Mouse (Mus musculus) hindbrain, embryonic 12.5 days (tissue): ENCODE results near the gene Dgkg. TPM values are rescaled to one million over a fixed set of nuclear protein-coding genes. Genes with fewer than 3 reads are reported as not detected.
A peak's percentile ranks its signal among the peaks of the same experiment; 100 is the strongest.

Source experiments
- ATAC-seq: fragments of 200-750 bp; cut with Nextera tagmentation; 2 replicates; pipeline ENCODE4 v1.8.0; 2017; ENCODE audit warnings: moderate TSS enrichment; ENCODE audit not compliant: low FRiP score
- H3K27ac ChIP-seq: fragments of 300-500 bp; sonication (generic); 2 replicates; pipeline ENCODE4 v1.5.1; 2016; ENCODE audit warnings: mild to moderate bottlenecking
- H3K27me3 ChIP-seq: fragments of 300-500 bp; sonication (generic); 2 replicates; pipeline ENCODE4 v1.6.1; 2016; ENCODE audit warnings: mild to moderate bottlenecking
- H3K36me3 ChIP-seq: fragments of 300-500 bp; sonication (generic); 2 replicates; pipeline ENCODE4 v1.6.1; 2016; ENCODE audit warnings: mild to moderate bottlenecking
- H3K4me1 ChIP-seq: fragments of 300-500 bp; sonication (generic); 2 replicates; pipeline ENCODE4 v1.6.1; 2016
- H3K4me2 ChIP-seq: fragments of 300-500 bp; sonication (generic); replicated peaks from 2 replicates; pipeline ENCODE4 v1.6.1; 2016; ENCODE audit warnings: mild to moderate bottlenecking
- H3K4me3 ChIP-seq: fragments of 300-500 bp; sonication (generic); 2 replicates; pipeline ENCODE4 v1.5.1; 2016; ENCODE audit warnings: mild to moderate bottlenecking
- H3K9ac ChIP-seq: fragments of 300-500 bp; sonication (generic); 2 replicates; pipeline ENCODE4 v1.6.1; 2016; ENCODE audit warnings: mild to moderate bottlenecking, moderate library complexity
- H3K9me3 ChIP-seq: fragments of 300-500 bp; sonication (generic); replicated peaks from 2 replicates; pipeline ENCODE4 v1.6.1; 2016; ENCODE audit warnings: mild to moderate bottlenecking
- WGBS: fragments of 180-500 bp; shearing (Covaris S2); methylation state at CpG from one replicate; pipeline ENCODE4 v1.1.7; 2016; 5-methylcytosine and 5-hydroxymethylcytosine counted together
- microRNA-seq: library from miRNA; unstranded; fragments of <30 nt; microRNA quantifications from one replicate; pipeline ENCODE4, GENCODE M21; 2017
- polyA plus RNA-seq: library from polyadenylated mRNA; unstranded; fragments of >200 nt; fragmentation: Nextera tagmentation; extraction: Ambion mirVana; gene quantifications from 2 replicates; pipeline ENCODE4 v1.2.1, GENCODE M21; 2016

Gene Dgkg
- polyA plus RNA-seq, 1 experiment from 2014 or later = 0.17 TPM

DNA sequence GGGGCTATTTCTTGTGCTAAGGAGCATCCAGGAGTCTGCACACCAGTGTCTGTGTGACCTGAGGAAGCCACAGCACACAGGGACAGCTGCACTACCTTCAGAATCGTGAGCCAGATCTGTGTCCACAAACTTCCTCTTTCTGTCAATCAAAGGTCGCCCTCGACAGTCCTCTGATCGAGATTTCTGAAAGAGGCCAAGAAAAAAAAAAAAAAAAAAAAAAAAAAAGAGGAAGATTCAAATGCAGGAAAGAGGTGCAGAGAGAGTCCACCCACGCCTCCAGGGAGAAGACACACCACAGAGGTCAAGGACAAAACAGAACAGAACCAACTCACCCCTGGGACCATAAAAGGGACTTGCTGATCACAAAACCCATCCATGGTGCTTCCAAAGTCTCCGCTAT, 220.9 kb downstream of the Dgkg start:
- no peak for ATAC-seq
- Histone ChIP-seq H3K27ac (no peak overlapping the region), H3K9me3 (no peaks in the 10 kb centered on the region), H3K4me3 (no peak overlapping the region), H3K36me3 (no peaks in the 10 kb centered on the region), H3K9ac (no peak overlapping the region), H3K4me2 (no peak overlapping the region), H3K27me3 (peaks cover 39% of the 10 kb centered on the region), H3K4me1 (peaks cover 30% of the 10 kb centered on the region)
- 46% methylated on average over 6 of the region's 6 CpGs for WGBS

DNA sequence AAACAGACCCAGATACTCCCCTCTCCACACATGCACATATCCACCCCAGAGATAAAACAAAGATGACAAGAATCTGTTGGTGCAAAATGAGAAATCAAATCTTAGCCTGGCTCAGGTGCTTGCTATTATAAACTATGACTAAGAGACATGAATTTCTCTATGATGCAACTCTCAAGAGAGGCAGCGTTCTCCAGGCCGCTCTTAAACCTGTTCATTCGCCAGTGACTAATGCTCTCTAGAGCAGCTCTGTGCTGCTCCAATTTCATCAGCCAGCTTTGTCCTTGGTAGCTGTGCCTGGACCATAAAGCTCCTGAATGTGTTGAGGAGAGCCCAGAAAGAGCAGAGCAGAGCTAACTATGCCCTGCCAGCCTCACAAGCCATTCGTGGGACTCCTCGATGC, 222.5 kb downstream of the Dgkg start:
- H3K9ac ChIP-seq = no peak overlapping the region
- no peak overlapping the region for H3K4me3 ChIP-seq
- no peak overlapping the region for H3K27ac ChIP-seq
- peaks cover 33% of the 10 kb centered on the region for H3K4me1 ChIP-seq
- H3K36me3 ChIP-seq = no peaks in the 10 kb centered on the region
- 52% methylated on average over 5 of the region's 5 CpGs for WGBS
- no peaks in the 10 kb centered on the region for H3K9me3 ChIP-seq
- H3K27me3 ChIP-seq = peaks cover 47% of the 10 kb centered on the region
- H3K4me2 ChIP-seq = peak overlapping the region; percentile 33
- ATAC-seq = no peak

DNA sequence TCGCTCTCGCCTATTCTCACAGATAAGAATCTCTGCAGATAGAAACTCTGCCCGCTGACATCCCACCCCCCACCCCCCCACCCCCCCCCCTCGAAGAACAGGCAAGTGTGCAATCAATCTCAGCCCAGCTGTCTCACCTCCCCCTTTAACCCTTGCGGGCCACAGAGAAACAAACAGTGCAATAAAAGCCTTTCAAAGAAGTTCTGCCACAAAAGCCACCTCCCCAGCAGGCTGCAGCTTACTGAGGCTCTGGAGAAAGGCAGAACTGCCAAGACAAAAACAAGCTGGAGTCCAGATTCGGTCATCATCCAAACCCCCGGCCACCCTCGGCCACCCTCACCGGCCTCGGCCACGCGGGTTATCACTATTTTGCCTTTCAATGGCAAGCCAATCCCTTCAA, 223.1 kb downstream of the Dgkg start:
- Histone ChIP-seq H3K36me3 (no peaks in the 10 kb centered on the region), H3K4me1 (peaks cover 35% of the 10 kb centered on the region), H3K4me3 (no peak overlapping the region), H3K27me3 (peaks cover 49% of the 10 kb centered on the region), H3K9ac (no peak overlapping the region), H3K27ac (peak overlapping the region; percentile 18; the same call in 1 of the 2 replicates), H3K4me2 (peak overlapping the region; percentile 33), H3K9me3 (no peaks in the 10 kb centered on the region)
- no peak for ATAC-seq
- 9% methylated on average over 12 of the region's 12 CpGs for WGBS

DNA sequence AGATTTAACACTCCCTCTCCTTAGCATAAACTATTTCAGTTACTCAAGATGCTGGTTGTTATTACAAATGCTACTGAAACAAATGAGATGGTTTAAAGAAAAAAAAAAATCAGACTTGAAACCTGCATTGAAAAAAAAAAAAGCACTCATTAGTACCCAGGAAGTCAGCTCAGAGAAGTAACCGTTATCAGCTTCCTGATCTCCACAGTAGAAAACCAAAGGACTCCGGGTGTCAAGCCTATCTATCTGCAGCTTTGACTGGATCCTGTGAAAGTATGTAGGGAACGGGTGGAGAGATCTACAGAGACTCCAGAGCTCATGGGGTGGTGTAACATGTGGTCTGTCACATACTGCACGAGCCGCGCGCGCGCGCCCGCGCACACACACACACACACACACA, 225.2 kb downstream of the Dgkg start:
- Histone ChIP-seq H3K27me3 (peaks cover 44% of the 10 kb centered on the region), H3K27ac (no peak overlapping the region), H3K36me3 (no peaks in the 10 kb centered on the region), H3K4me1 (peaks cover 51% of the 10 kb centered on the region), H3K4me3 (no peak overlapping the region), H3K9me3 (no peaks in the 10 kb centered on the region), H3K4me2 (no peak overlapping the region), H3K9ac (no peak overlapping the region)
- 82% methylated on average over 12 of the region's 12 CpGs for WGBS
- ATAC-seq = no peak

DNA sequence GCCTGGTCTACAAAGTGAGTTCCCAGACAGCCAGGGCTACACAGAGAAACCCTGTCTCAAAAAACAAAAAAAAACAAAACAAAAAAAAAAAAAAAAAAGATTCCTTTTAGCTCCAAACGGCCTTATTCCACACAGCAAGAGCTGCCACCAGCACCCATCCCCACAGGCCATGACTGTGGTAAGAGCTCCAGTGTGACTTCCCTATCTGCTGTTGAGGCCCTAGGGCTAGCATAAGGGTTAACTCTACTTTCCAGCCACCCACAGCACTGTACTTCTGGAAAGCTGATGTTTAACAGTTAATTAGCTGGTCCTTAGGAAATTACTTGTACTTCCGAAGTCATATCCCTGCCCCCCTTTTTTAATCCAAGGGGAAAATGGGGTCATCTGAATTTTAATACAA, 225.7 kb downstream of the Dgkg start:
- 94% methylated on average over 2 of the region's 2 CpGs for WGBS
- no peak overlapping the region for H3K9ac ChIP-seq
- no peaks in the 10 kb centered on the region for H3K9me3 ChIP-seq
- H3K4me2 ChIP-seq = no peak overlapping the region
- H3K4me1 ChIP-seq = peaks cover 52% of the 10 kb centered on the region
- H3K27ac ChIP-seq = no peak overlapping the region
- no peaks in the 10 kb centered on the region for H3K36me3 ChIP-seq
- H3K27me3 ChIP-seq = peaks cover 40% of the 10 kb centered on the region
- no peak for ATAC-seq
- H3K4me3 ChIP-seq = no peak overlapping the region

DNA sequence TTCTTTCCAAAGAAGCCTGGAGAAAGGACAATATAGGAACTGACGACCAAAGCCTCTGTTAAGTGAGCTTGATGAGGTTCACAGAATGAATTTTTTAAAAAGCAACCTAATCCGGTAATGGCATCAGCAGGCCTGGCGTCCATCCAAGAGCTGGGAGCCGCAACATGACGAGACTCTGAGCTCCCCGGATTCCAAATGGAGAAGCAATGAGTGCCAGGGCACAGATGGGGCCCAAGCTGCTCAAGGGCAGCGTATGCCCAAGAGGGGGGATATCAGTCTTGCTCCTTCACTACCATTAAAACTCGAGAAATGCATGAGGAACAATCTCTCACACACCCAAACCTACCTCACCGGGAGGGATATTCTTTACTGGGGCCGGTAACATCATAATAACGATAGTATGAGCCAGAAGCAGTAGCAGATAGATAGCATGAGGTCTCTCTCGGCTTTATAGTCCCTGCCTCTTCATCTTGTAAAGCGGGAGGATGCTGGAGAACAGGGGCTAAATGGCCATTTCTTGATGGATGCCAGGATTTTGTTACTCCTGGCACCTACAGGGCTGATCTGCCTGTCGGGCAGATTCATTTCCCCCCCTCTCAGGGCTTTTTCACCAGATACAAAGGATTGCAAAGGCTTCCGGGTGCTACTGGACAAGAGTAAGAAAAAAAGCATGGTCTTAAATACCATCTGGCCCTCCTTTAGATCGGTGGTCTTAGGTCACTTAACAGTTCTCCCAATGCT, 226.6 kb downstream of the Dgkg start:
- no peak overlapping the region for H3K4me2 ChIP-seq
- 67% methylated on average over 16 of the region's 16 CpGs for WGBS
- H3K27me3 ChIP-seq = peaks cover 32% of the 10 kb centered on the region
- H3K9ac ChIP-seq = no peak overlapping the region
- no peak overlapping the region for H3K4me3 ChIP-seq
- peak overlapping the region; percentile 68; the same call in 1 of the 2 replicates for H3K27ac ChIP-seq
- no peak for ATAC-seq
- H3K4me1 ChIP-seq = peaks cover 52% of the 10 kb centered on the region
- no peaks in the 10 kb centered on the region for H3K36me3 ChIP-seq
- no peaks in the 10 kb centered on the region for H3K9me3 ChIP-seq

DNA sequence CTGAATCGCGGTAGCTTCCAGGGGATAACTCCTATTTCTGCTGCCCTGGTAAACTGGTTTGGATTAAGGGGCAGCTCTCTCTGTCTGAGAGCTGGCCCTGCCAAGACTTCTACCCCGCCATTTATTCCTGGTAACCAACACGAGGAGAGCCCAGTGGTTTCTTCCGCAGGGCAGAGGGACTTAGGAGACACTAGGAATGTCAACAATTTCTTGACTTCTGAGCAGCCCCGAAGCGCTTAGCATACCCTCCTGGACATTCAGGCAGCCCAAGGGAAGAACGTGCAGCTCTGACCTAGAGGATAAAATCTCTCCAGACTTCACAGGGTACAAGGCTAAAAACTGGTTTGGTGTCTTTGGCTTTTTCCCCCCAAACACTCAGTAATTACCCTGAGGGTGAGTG, 227.6 kb downstream of the Dgkg start:
- Histone ChIP-seq H3K4me1 (peaks cover 48% of the 10 kb centered on the region), H3K9me3 (no peaks in the 10 kb centered on the region), H3K27ac (peak overlapping the region; percentile 68), H3K9ac (no peak overlapping the region), H3K27me3 (peaks cover 22% of the 10 kb centered on the region), H3K36me3 (no peaks in the 10 kb centered on the region), H3K4me2 (peak overlapping the region; percentile 43), H3K4me3 (0 out of 2 replicates have a peak overlapping the region, but pooled peaks have one; percentile 14)
- 2% methylated on average over 8 of the region's 8 CpGs for WGBS
- peak; percentile 14; the same call in 1 of the 2 replicates for ATAC-seq

DNA sequence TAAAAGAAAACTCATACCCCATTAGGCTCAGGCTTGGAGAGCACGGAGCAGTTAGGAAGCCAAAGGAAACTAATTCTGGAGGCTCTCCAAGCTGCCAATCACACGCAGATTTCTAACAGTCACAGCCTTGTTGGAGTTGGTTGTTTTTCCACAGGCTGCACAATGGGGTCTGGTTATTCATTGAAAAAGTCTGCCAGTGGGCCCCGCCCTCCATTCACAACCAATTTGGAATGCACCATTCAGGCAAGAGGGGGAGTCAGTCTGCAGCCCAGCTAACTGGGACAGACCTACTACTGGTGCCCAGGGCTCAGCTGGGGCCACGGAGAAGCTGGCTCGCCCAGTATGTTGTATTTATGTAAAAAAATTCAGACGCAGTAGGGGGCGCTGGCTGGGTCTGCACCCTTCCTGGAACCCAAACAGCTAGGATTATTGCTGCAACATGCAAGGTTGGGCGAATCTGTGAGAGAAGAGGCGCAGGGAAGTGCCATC, 228.1 kb downstream of the Dgkg start:
- Histone ChIP-seq H3K27me3 (peaks cover 22% of the 10 kb centered on the region), H3K27ac (peak overlapping the region; percentile 68), H3K36me3 (no peaks in the 10 kb centered on the region), H3K4me2 (peak overlapping the region; percentile 43), H3K9ac (no peak overlapping the region), H3K4me3 (peak overlapping the region; percentile 14; the same call in 1 of the 2 replicates), H3K9me3 (no peaks in the 10 kb centered on the region), H3K4me1 (peaks cover 43% of the 10 kb centered on the region)
- peak; percentile 96 for ATAC-seq
- WGBS = 4% methylated on average over 9 of the region's 9 CpGs

DNA sequence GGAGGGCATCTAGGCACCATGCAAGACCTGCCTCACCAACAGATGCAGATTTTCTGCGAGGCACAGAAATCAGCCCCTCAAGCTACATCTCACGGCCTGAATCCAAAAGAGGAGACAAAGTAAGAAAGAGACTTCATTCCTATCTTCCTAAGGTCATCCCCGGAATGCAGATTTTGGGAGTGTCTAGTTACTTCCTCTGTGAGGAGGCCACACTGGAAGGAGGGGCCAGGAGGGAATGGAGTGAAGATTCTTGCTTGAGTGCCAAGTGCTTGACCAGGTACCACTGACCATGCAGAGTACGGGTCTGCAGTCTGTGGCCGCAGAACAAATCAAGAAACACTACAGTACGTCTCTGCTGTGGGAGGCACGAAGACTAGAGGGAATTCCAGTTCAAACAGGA, 230.2 kb downstream of the Dgkg start:
- peaks cover 22% of the 10 kb centered on the region for H3K27me3 ChIP-seq
- no peak overlapping the region for H3K9ac ChIP-seq
- peaks cover 37% of the 10 kb centered on the region for H3K4me1 ChIP-seq
- no peak overlapping the region for H3K4me2 ChIP-seq
- H3K4me3 ChIP-seq = no peak overlapping the region
- no peak for ATAC-seq
- no peaks in the 10 kb centered on the region for H3K9me3 ChIP-seq
- H3K36me3 ChIP-seq = no peaks in the 10 kb centered on the region
- WGBS = 73% methylated on average over 7 of the region's 7 CpGs
- no peak overlapping the region for H3K27ac ChIP-seq

DNA sequence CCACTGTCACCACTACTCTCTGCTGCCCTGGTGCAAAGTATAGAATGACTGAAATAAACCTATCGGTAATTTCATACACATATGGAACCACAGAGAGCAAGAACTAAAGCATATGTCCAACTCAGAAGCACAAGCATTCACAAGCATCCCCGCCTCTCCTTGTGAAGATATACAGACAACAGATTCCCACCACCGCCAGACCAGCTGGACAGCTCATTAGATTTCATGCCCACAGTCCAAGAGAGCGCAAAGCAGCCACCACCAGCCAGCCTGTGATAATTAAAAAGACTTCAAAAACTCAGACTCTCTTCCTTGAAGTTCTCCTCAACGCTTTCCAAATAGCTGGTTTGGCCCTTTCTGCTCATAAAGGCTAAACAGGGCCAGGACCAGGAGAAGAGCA, 234.8 kb downstream of the Dgkg start:
- WGBS = 76% methylated on average over 5 of the region's 5 CpGs

More for the DNA sequence above, 234.8 kb downstream of the Dgkg start:
- H3K4me3 ChIP-seq = no peak overlapping the region
- H3K4me1 ChIP-seq = peaks cover 11% of the 10 kb centered on the region
- no peak for ATAC-seq
- no peak overlapping the region for H3K4me2 ChIP-seq
- no peak overlapping the region for H3K9ac ChIP-seq
- H3K36me3 ChIP-seq = no peaks in the 10 kb centered on the region
- H3K9me3 ChIP-seq = no peaks in the 10 kb centered on the region
- no peak overlapping the region for H3K27ac ChIP-seq
- 0 out of 2 replicates have a peak, but pooled peaks cover 2% of the 10 kb centered on the region for H3K27me3 ChIP-seq

Small RNA genes lying within 50 kb of the gene (microRNA-seq; reads per million reads assigned to microRNA genes)
- gene Mir6362 (not detected), gene Mir8095 (not detected)

Other genes with a start within 250 kb of the Dgkg start
- gene Etv5, start 217.5 kb downstream of the Dgkg start, polyA plus RNA-seq = 25.4 and 27.3 TPM in 2 replicates
- not detected in 2 replicates for gene Crygs, start 154.4 kb upstream of the Dgkg start, polyA plus RNA-seq
- gene Tbccd1, start 200.4 kb upstream of the Dgkg start, polyA plus RNA-seq = 30.1 and 32.5 TPM in 2 replicates
- gene Dnajb11, start 200.6 kb upstream of the Dgkg start, polyA plus RNA-seq = 104 and 112 TPM in 2 replicates
- gene Ahsg, start 234.1 kb upstream of the Dgkg start, polyA plus RNA-seq = not detected in 2 replicates